ENCODE assay signal across 8 mouse cellular contexts in the genomic region with DNA sequence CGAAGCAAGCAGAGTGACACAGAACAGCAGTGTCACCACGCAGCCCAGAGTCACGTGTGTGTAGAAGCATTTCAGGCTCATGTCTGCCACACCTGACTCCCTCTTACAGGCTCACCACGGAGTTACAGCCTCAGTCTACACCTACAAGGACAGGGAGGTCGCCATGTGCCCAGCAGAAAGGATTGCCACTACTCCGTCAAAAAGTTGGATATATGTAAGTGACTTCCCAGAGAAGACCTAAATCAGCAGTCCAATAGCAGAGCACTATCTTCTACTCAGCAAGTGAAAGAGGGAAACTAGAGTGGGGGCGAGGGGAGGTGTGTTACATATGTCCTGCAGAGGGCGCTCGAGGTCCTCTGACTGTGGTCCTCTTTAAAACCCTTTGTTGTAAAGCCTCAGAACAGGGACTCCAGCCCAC. TPM values are rescaled to one million over a fixed set of nuclear protein-coding genes. Genes with fewer than 3 reads are reported as not detected.
DNase-seq lines count a peak whose midpoint lies in the region; ATAC-seq and TF ChIP-seq lines count a peak whose summit lies in the region.

No protein-coding gene starts in this region.

- H3K36me3 ChIP-seq in kidney, embryonic 16.5 days (ENCODE audit: insufficient read depth, low read length) = no peaks in the 10 kb centered on the region
- peaks cover 2% of the 10 kb centered on the region; the same call in 1 of the 2 replicates for H3K36me3 ChIP-seq in ES-Bruce4 (ENCODE audit: control insufficient read depth, insufficient read depth, low read length, poor library complexity, severe bottlenecking)
- no peaks in the 10 kb centered on the region for H3K36me3 ChIP-seq in kidney, postnatal 0 days (ENCODE audit: insufficient read depth, low read length)

- no peaks in the 10 kb centered on the region for H3K9me3 ChIP-seq in kidney, embryonic 16.5 days (ENCODE audit: low read length)
- H3K9me3 ChIP-seq in ES-Bruce4 (replicated peaks; ENCODE audit: control insufficient read depth, insufficient read depth, low read length, poor library complexity, severe bottlenecking) = no peaks in the 10 kb centered on the region
- H3K9me3 ChIP-seq in kidney, postnatal 0 days (replicated peaks; ENCODE audit: low read length) = no peaks in the 10 kb centered on the region

- no peak overlapping the region; the same call in 1 of the 2 replicates for H3K9ac ChIP-seq in kidney, embryonic 16.5 days (replicated peaks; ENCODE audit: low read length)
- H3K9ac ChIP-seq in ES-Bruce4 (ENCODE audit: low read depth, poor library complexity, severe bottlenecking) = no peak overlapping the region
- H3K9ac ChIP-seq in kidney, postnatal 0 days (ENCODE audit: low read depth, low read length) = 0 out of 2 replicates have a peak overlapping the region, but pooled peaks have one; percentile 15

- no peak overlapping the region; the same call in 1 of the 2 replicates for H3K4me2 ChIP-seq in kidney, embryonic 16.5 days (replicated peaks; ENCODE audit: low read depth, low read length)
- H3K4me2 ChIP-seq in kidney, postnatal 0 days (ENCODE audit: low read length) = 0 out of 2 replicates have a peak overlapping the region, but pooled peaks have one; percentile 15

- peaks cover 13% of the 10 kb centered on the region for H3K4me1 ChIP-seq in kidney, embryonic 16.5 days (ENCODE audit: insufficient read depth, low read length)
- peaks cover 2% of the 10 kb centered on the region for H3K4me1 ChIP-seq in ES-Bruce4 (ENCODE audit: control insufficient read depth, insufficient read depth, low read length)
- H3K4me1 ChIP-seq in kidney, postnatal 0 days (replicated peaks; ENCODE audit: insufficient read depth, low read length) = no peaks in the 10 kb centered on the region; the same call in 1 of the 2 replicates

- WGBS in kidney, embryonic 16.5 days = 24% methylated on average over 9 of the region's 9 CpGs
- 24% methylated on average over 9 of the region's 9 CpGs for WGBS in kidney, postnatal 0 days

- no peak for TF ChIP-seq POLR2A in ES-Bruce4 (IDR thresholded peaks at IDR 0.05; ENCODE audit: insufficient read depth, low read length)

- DNase-seq in kidney, adult 18-20 months = peak; percentile 47
- DNase-seq in c-Kit-negative CD71-positive TER-119-positive erythroid progenitor cells, embryonic 14.5 days (ENCODE audit: low read depth, low spot score) = peak; percentile 60
- DNase-seq in gastrocnemius, postnatal 14 days = peak; percentile 31
- peak; percentile 88 for DNase-seq in kidney, postnatal 0 days (ENCODE audit: low spot score)
- peak; percentile 40 to 46 for DNase-seq in thymus, postnatal 36 days

- peak; percentile 88 for TF ChIP-seq CTCF in ES-Bruce4 (IDR thresholded peaks at IDR 0.05; ENCODE audit: low read depth, low read length)
- peak; percentile 84 for TF ChIP-seq CTCF in kidney, postnatal 0 days (IDR thresholded peaks at IDR 0.05; ENCODE audit: low read depth)

- ATAC-seq in kidney, embryonic 16.5 days (ENCODE audit: low FRiP score, low TSS enrichment) = no peak
- ATAC-seq in kidney, postnatal 0 days (replicated peaks; ENCODE audit: low FRiP score, low read depth) = no peak
- ATAC-seq in monocyte, adult 5-6 weeks (replicated peaks; ENCODE audit: insufficient number of reproducible peaks, low FRiP score, low TSS enrichment, poor library complexity, severe bottlenecking) = peak; percentile 47; the same call in 1 of the 2 replicates

- H3K27me3 ChIP-seq in kidney, embryonic 16.5 days (ENCODE audit: insufficient read depth, low read length) = no peaks in the 10 kb centered on the region
- H3K27me3 ChIP-seq in ES-Bruce4 (ENCODE audit: control insufficient read depth, insufficient read depth, low read length, poor library complexity, severe bottlenecking) = no peaks in the 10 kb centered on the region
- no peaks in the 10 kb centered on the region for H3K27me3 ChIP-seq in kidney, postnatal 0 days (ENCODE audit: insufficient read depth, low read length)

- intact Hi-C loops in gastrocnemius, postnatal 14 days (cut with DNase I; ENCODE audit: low total_unique reads) = no loop called here

- TF ChIP-seq EP300 in ES-Bruce4 (IDR thresholded peaks at IDR 0.05; ENCODE audit: insufficient read depth, low read depth, low read length) = no peak

- H3K27ac ChIP-seq in kidney, embryonic 16.5 days (ENCODE audit: low read length) = no peak overlapping the region
- H3K27ac ChIP-seq in ES-Bruce4 (ENCODE audit: insufficient read depth, low read length) = no peak overlapping the region
- no peak overlapping the region for H3K27ac ChIP-seq in kidney, postnatal 0 days

- no peak overlapping the region for H3K4me3 ChIP-seq in kidney, embryonic 16.5 days (ENCODE audit: low read length)
- H3K4me3 ChIP-seq in ES-Bruce4 (ENCODE audit: low read depth, low read length) = peak overlapping the region; percentile 57; the same call in 1 of the 2 replicates
- H3K4me3 ChIP-seq in kidney, postnatal 0 days (replicated peaks; ENCODE audit: low read depth, low read length) = no peak overlapping the region

RNA-seq across cellular contexts. Expression of gene Wdr61, which starts 2.0 kb away (rescaled TPM):
- 149 and 153 TPM in 2 replicates for polyA plus RNA-seq in kidney, embryonic 16.5 days (2015; fragmentation: Nextera tagmentation; extraction: Ambion mirVana)
- 108 and 109 TPM in 2 replicates for polyA plus RNA-seq in ES-Bruce4 (2011; ENCODE audit: insufficient read depth, insufficient read length, low read depth, missing spikeins)
- total RNA-seq in gastrocnemius, postnatal 14 days (2021) = 10 to 100 TPM; 18.4 to 22.7 TPM
- polyA plus RNA-seq in kidney, postnatal 0 days (2015; fragmentation: Nextera tagmentation; extraction: Ambion mirVana) = 155 and 166 TPM in 2 replicates
- total RNA-seq in monocyte, adult 5-6 weeks (2017) = 32.9 to 54.9 TPM (median 49.8 TPM) in 3 replicates

RNA-seq across cellular contexts. Expression of gene Crabp1, which starts 28.3 kb away (rescaled TPM):
- 53.8 and 62.5 TPM in 2 replicates for polyA plus RNA-seq in kidney, embryonic 16.5 days (2015; fragmentation: Nextera tagmentation; extraction: Ambion mirVana)
- 13.5 and 21.8 TPM in 2 replicates for polyA plus RNA-seq in ES-Bruce4 (2011; ENCODE audit: insufficient read depth, insufficient read length, low read depth, missing spikeins)
- total RNA-seq in gastrocnemius, postnatal 14 days (2021) = 1 to 10 TPM; 1.4 to 1.7 TPM
- polyA plus RNA-seq in kidney, postnatal 0 days (2015; fragmentation: Nextera tagmentation; extraction: Ambion mirVana) = 14.3 and 18.0 TPM in 2 replicates
- not detected in 3 replicates for total RNA-seq in monocyte, adult 5-6 weeks (2017)

RNA-seq across cellular contexts. Expression of gene Dnaja4, which starts 37.6 kb away (rescaled TPM):
- polyA plus RNA-seq in kidney, embryonic 16.5 days (2015; fragmentation: Nextera tagmentation; extraction: Ambion mirVana) = 3.1 and 3.7 TPM in 2 replicates
- polyA plus RNA-seq in ES-Bruce4 (2011; ENCODE audit: insufficient read depth, insufficient read length, low read depth, missing spikeins) = 3.2 and 4.4 TPM in 2 replicates
- total RNA-seq in gastrocnemius, postnatal 14 days (2021) = 10 to 100 TPM; 39.8 to 58.3 TPM
- polyA plus RNA-seq in kidney, postnatal 0 days (2015; fragmentation: Nextera tagmentation; extraction: Ambion mirVana) = 2.9 and 3.2 TPM in 2 replicates
- total RNA-seq in monocyte, adult 5-6 weeks (2017) = 6.1 to 14.0 TPM (median 7.8 TPM) in 3 replicates

Comparison
In these comparisons a context has a peak if more than half of its experiments do, and no peak if none do; other contexts are left out.
1. DNase-seq: peak in every context shown above with its lines; median percentile 88 in kidney, postnatal 0 days; 60 in c-Kit-negative CD71-positive TER-119-positive erythroid progenitor cells, embryonic 14.5 days; 47 in kidney, adult 18-20 months; 43 in thymus, postnatal 36 days; 31 in gastrocnemius, postnatal 14 days.